Mouse (Mus musculus) neural tube, embryonic 11.5 days (tissue): ENCODE measurements around the gene Dpysl5. TPM values are rescaled to one million over a fixed set of nuclear protein-coding genes. Genes with fewer than 3 reads are reported as not detected.

Experiments
- ATAC-seq: fragments of 200-750 bp; cut with Nextera tagmentation; 2 replicates; pipeline ENCODE4 v1.8.0; 2017; ENCODE audit warnings: moderate number of reproducible peaks, mild to moderate bottlenecking, moderate TSS enrichment, moderate library complexity; ENCODE audit not compliant: insufficient read depth, low FRiP score, low TSS enrichment
- DNase-seq: peaks from one replicate; pipeline ENCODE4 v3.0.0-alpha.2; 2015; ENCODE audit warnings: low spot score
- H3K27ac ChIP-seq: fragments of 300-500 bp; sonication (generic); 2 replicates; pipeline ENCODE4 v1.5.1; 2014; ENCODE audit warnings: low read depth, mild to moderate bottlenecking, low read length
- H3K27me3 ChIP-seq: fragments of 300-500 bp; sonication (generic); 2 replicates; pipeline ENCODE4 v1.6.1; 2014; ENCODE audit warnings: mild to moderate bottlenecking, low read length, mixed read lengths; ENCODE audit not compliant: control insufficient read depth, insufficient read depth
- H3K36me3 ChIP-seq: fragments of 300-500 bp; sonication (generic); 2 replicates; pipeline ENCODE4 v1.6.1; 2014; ENCODE audit warnings: mild to moderate bottlenecking, low read length, moderate library complexity, mixed read lengths; ENCODE audit not compliant: control insufficient read depth, insufficient read depth
- H3K4me1 ChIP-seq: fragments of 300-500 bp; sonication (generic); 2 replicates; pipeline ENCODE4 v1.6.1; 2014; ENCODE audit warnings: low read length, mixed read lengths; ENCODE audit not compliant: control insufficient read depth, insufficient read depth
- H3K4me2 ChIP-seq: fragments of 300-500 bp; sonication (generic); 2 replicates; pipeline ENCODE4 v1.6.1; 2014; ENCODE audit warnings: low read depth, mild to moderate bottlenecking, moderate library complexity
- H3K4me3 ChIP-seq: fragments of 300-500 bp; sonication (generic); 2 replicates; pipeline ENCODE4 v1.5.1; 2014; ENCODE audit warnings: low read depth, low read length
- H3K9ac ChIP-seq: fragments of 300-500 bp; sonication (generic); 2 replicates; pipeline ENCODE4 v1.6.1; 2014; ENCODE audit warnings: mild to moderate bottlenecking, low read length
- H3K9me3 ChIP-seq: fragments of 300-500 bp; sonication (generic); 2 replicates; pipeline ENCODE4 v1.6.1; 2016; ENCODE audit warnings: low read length; ENCODE audit not compliant: control insufficient read depth
- WGBS: fragments of 180-500 bp; shearing (Covaris S2); extraction: QIAGEN DNeasy Blood & Tissue Kit; methylation state at CpG from one replicate; pipeline ENCODE4 v1.1.7; 2014; 5-methylcytosine and 5-hydroxymethylcytosine counted together
- polyA plus RNA-seq: library from polyadenylated mRNA; unstranded; fragments of >200 nt; fragmentation: Nextera tagmentation; extraction: Ambion mirVana; gene quantifications from 2 replicates; pipeline ENCODE4 v1.2.1, GENCODE M21; 2014

Gene Dpysl5
- polyA plus RNA-seq, 1 experiment from 2014 or later = 104 TPM

GRCm38 (mm10) chr5:30738127-30738828, 26.9 kb downstream of the Dpysl5 start:
- H3K4me3 ChIP-seq = no peak overlapping the region
- ATAC-seq (no peak), DNase-seq (no peak)
- no peaks in the 10 kb centered on the region for H3K36me3 ChIP-seq
- H3K4me2 ChIP-seq = no peak overlapping the region
- H3K27ac ChIP-seq = no peak overlapping the region
- H3K9ac ChIP-seq = no peak overlapping the region
- H3K27me3 ChIP-seq = no peaks in the 10 kb centered on the region
- peaks cover 20% of the 10 kb centered on the region for H3K4me1 ChIP-seq
- H3K9me3 ChIP-seq = no peaks in the 10 kb centered on the region
- 57% methylated on average over 10 of the region's 10 CpGs for WGBS

GRCm38 (mm10) chr5:30739595-30739994, 28.2 kb downstream of the Dpysl5 start:
- DNase-seq = no peak
- Histone ChIP-seq H3K4me3 (no peak overlapping the region), H3K36me3 (no peaks in the 10 kb centered on the region), H3K27ac (no peak overlapping the region), H3K9ac (no peak overlapping the region), H3K9me3 (no peaks in the 10 kb centered on the region), H3K27me3 (no peaks in the 10 kb centered on the region), H3K4me2 (no peak overlapping the region), H3K4me1 (peaks cover 20% of the 10 kb centered on the region)
- ATAC-seq = no peak
- 72% methylated on average over 8 of the region's 8 CpGs for WGBS

GRCm38 (mm10) chr5:30749582-30750311, 38.4 kb downstream of the Dpysl5 start:
- H3K4me3 ChIP-seq = no peak overlapping the region
- no peak for DNase-seq
- H3K27me3 ChIP-seq = no peaks in the 10 kb centered on the region
- no peak overlapping the region for H3K4me2 ChIP-seq
- H3K4me1 ChIP-seq = no peaks in the 10 kb centered on the region
- 85% methylated on average over 12 of the region's 12 CpGs for WGBS
- peaks cover 4% of the 10 kb centered on the region for H3K36me3 ChIP-seq
- H3K27ac ChIP-seq = no peak overlapping the region
- no peak overlapping the region for H3K9ac ChIP-seq
- ATAC-seq = no peak
- H3K9me3 ChIP-seq = no peaks in the 10 kb centered on the region

- 91% methylated on average over 5 of the region's 5 CpGs for WGBS
- Histone ChIP-seq H3K9ac (no peak overlapping the region), H3K27me3 (no peaks in the 10 kb centered on the region), H3K36me3 (peaks cover 6% of the 10 kb centered on the region), H3K9me3 (no peaks in the 10 kb centered on the region), H3K27ac (no peak overlapping the region), H3K4me3 (no peak overlapping the region), H3K4me1 (no peaks in the 10 kb centered on the region), H3K4me2 (no peak overlapping the region)
- DNase-seq (no peak), ATAC-seq (no peak)
Observed at GRCm38 (mm10) chr5:30751071-30751470, 39.7 kb downstream of the Dpysl5 start.

- ATAC-seq (no peak), DNase-seq (no peak)
- H3K4me3 ChIP-seq = no peak overlapping the region
- no peaks in the 10 kb centered on the region for H3K9me3 ChIP-seq
- no peaks in the 10 kb centered on the region for H3K27me3 ChIP-seq
- H3K4me1 ChIP-seq = no peaks in the 10 kb centered on the region
- peaks cover 4% of the 10 kb centered on the region for H3K36me3 ChIP-seq
- 80% methylated on average over 4 of the region's 4 CpGs for WGBS
- H3K9ac ChIP-seq = no peak overlapping the region
- H3K27ac ChIP-seq = no peak overlapping the region
- no peak overlapping the region for H3K4me2 ChIP-seq
Observed at GRCm38 (mm10) chr5:30753128-30753527, 41.8 kb downstream of the Dpysl5 start.

GRCm38 (mm10) chr5:30755215-30755614, 43.9 kb downstream of the Dpysl5 start:
- 74% methylated on average over 5 of the region's 5 CpGs for WGBS
- H3K9me3 ChIP-seq = no peaks in the 10 kb centered on the region
- H3K27ac ChIP-seq = no peak overlapping the region
- no peak overlapping the region for H3K4me2 ChIP-seq
- no peak for ATAC-seq
- DNase-seq = no peak
- H3K4me1 ChIP-seq = no peaks in the 10 kb centered on the region
- H3K27me3 ChIP-seq = no peaks in the 10 kb centered on the region
- no peak overlapping the region for H3K4me3 ChIP-seq
- H3K9ac ChIP-seq = no peak overlapping the region
- peaks cover 2% of the 10 kb centered on the region; the same call in 1 of the 2 replicates for H3K36me3 ChIP-seq

GRCm38 (mm10) chr5:30762815-30763510, 51.6 kb downstream of the Dpysl5 start:
- H3K4me2 ChIP-seq = no peak overlapping the region; the same call in 1 of the 2 replicates
- no peaks in the 10 kb centered on the region for H3K36me3 ChIP-seq
- peak; percentile 76 for ATAC-seq
- H3K9me3 ChIP-seq = no peaks in the 10 kb centered on the region
- no peak overlapping the region for H3K9ac ChIP-seq
- peak overlapping the region; percentile 70 for H3K27ac ChIP-seq
- H3K4me3 ChIP-seq = no peak overlapping the region
- peak; percentile 62 for DNase-seq
- peaks cover 10% of the 10 kb centered on the region for H3K4me1 ChIP-seq
- H3K27me3 ChIP-seq = no peaks in the 10 kb centered on the region
- 57% methylated on average over 14 of the region's 14 CpGs for whole genome bisulfite sequencing

- Histone ChIP-seq H3K4me2 (no peak overlapping the region), H3K9me3 (no peaks in the 10 kb centered on the region), H3K27me3 (no peaks in the 10 kb centered on the region), H3K36me3 (no peaks in the 10 kb centered on the region), H3K9ac (no peak overlapping the region), H3K4me1 (peaks cover 12% of the 10 kb centered on the region), H3K4me3 (no peak overlapping the region), H3K27ac (peak overlapping the region; percentile 70)
- WGBS = 58% methylated on average over 5 of the region's 5 CpGs
- ATAC-seq (0 out of 2 replicates have a peak, but pooled peaks have one; percentile 50), DNase-seq (no peak)
Observed at GRCm38 (mm10) chr5:30763511-30763830, 52.1 kb downstream of the Dpysl5 start.
